Mouse (Mus musculus): ENCODE results near the gene Epb41l1. TPM values are rescaled to one million over a fixed set of nuclear protein-coding genes. Genes with fewer than 3 reads are reported as not detected.

Epb41l1 gene
- polyA plus RNA-seq, 1 experiment from 2014 or later, result 1.0 TPM

GRCm38 (mm10) chr2:156467538-156467937 is 46.8 kb downstream of the Epb41l1 start:
- 75% methylated on average over 11 of the region's 11 CpGs for WGBS (ENCODE audit: insufficient replicate concordance)
- Histone ChIP-seq H3K4me1 (no peaks in the 10 kb centered on the region), H3K36me3 (no peaks in the 10 kb centered on the region), H3K27ac (no peak overlapping the region), H3K9ac (no peak overlapping the region), H3K9me3 (replicated peaks) (no peaks in the 10 kb centered on the region), H3K4me2 (no peak overlapping the region), H3K27me3 (replicated peaks) (peaks cover 18% of the 10 kb centered on the region), H3K4me3 (no peak overlapping the region)
- ATAC-seq, result no peak

- no peak for ATAC-seq
- WGBS (ENCODE audit: insufficient replicate concordance), result 77% methylated on average over 5 of the region's 5 CpGs
- Histone ChIP-seq H3K9me3 (replicated peaks) (no peaks in the 10 kb centered on the region), H3K4me1 (peaks cover 13% of the 10 kb centered on the region), H3K36me3 (no peaks in the 10 kb centered on the region), H3K27ac (no peak overlapping the region), H3K4me2 (no peak overlapping the region), H3K4me3 (no peak overlapping the region), H3K9ac (no peak overlapping the region), H3K27me3 (replicated peaks) (peaks cover 17% of the 10 kb centered on the region)
These were observed 48.2 kb downstream of the Epb41l1 start for GRCm38 (mm10) chr2:156468890-156469289.

- no peaks in the 10 kb centered on the region for H3K36me3 ChIP-seq
- H3K9me3 ChIP-seq (replicated peaks), result no peaks in the 10 kb centered on the region
- peaks cover 18% of the 10 kb centered on the region for H3K4me1 ChIP-seq
- no peak overlapping the region for H3K4me2 ChIP-seq
- H3K27ac ChIP-seq, result no peak overlapping the region
- WGBS (ENCODE audit: insufficient replicate concordance), result 66% methylated on average over 8 of the region's 8 CpGs
- no peak overlapping the region for H3K9ac ChIP-seq
- no peak for ATAC-seq
- H3K4me3 ChIP-seq, result no peak overlapping the region
- peaks cover 18% of the 10 kb centered on the region for H3K27me3 ChIP-seq (replicated peaks)
These were observed 48.8 kb downstream of the Epb41l1 start for GRCm38 (mm10) chr2:156469508-156469907.

GRCm38 (mm10) chr2:156470938-156471337 is 50.2 kb downstream of the Epb41l1 start:
- Histone ChIP-seq H3K9ac (no peak overlapping the region), H3K4me2 (no peak overlapping the region), H3K4me1 (peaks cover 30% of the 10 kb centered on the region), H3K4me3 (no peak overlapping the region), H3K36me3 (no peaks in the 10 kb centered on the region), H3K27ac (no peak overlapping the region), H3K27me3 (replicated peaks) (peaks cover 29% of the 10 kb centered on the region), H3K9me3 (replicated peaks) (no peaks in the 10 kb centered on the region)
- no peak for ATAC-seq
- 79% methylated on average over 7 of the region's 7 CpGs for WGBS (ENCODE audit: insufficient replicate concordance)

DNA sequence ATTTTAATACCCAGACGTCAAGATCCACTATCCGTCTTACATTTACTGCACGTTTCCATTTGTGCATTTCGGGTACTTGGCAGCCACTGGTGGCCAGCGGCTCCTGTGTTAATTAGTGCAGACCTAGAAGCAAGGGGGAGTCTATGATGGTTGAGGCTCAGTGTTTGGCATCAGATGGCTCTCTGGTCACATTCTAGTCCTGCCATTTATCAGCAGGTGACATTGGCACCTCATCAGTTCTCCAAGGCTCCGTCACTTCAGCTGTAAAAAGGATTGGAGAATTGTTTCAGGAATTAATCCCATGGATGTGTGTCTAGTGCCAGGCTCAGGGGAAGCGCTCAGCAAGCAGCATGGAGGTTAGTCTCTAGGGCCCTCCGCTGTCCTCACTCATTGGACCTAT is 51.6 kb downstream of the Epb41l1 start:
- Histone ChIP-seq H3K4me1 (peaks cover 37% of the 10 kb centered on the region), H3K4me3 (no peak overlapping the region), H3K9me3 (replicated peaks) (no peaks in the 10 kb centered on the region), H3K4me2 (no peak overlapping the region), H3K27ac (no peak overlapping the region), H3K27me3 (replicated peaks) (peaks cover 39% of the 10 kb centered on the region), H3K9ac (no peak overlapping the region), H3K36me3 (no peaks in the 10 kb centered on the region)
- ATAC-seq, result no peak
- 66% methylated on average over 8 of the region's 8 CpGs for WGBS (ENCODE audit: insufficient replicate concordance)

GRCm38 (mm10) chr2:156473696-156474095 is 53.0 kb downstream of the Epb41l1 start:
- H3K4me2 ChIP-seq, result no peak overlapping the region
- peaks cover 53% of the 10 kb centered on the region for H3K27me3 ChIP-seq (replicated peaks)
- H3K4me1 ChIP-seq, result peaks cover 49% of the 10 kb centered on the region
- no peak overlapping the region for H3K9ac ChIP-seq
- no peak overlapping the region for H3K4me3 ChIP-seq
- 64% methylated on average over 8 of the region's 8 CpGs for WGBS (ENCODE audit: insufficient replicate concordance)
- no peaks in the 10 kb centered on the region for H3K36me3 ChIP-seq
- ATAC-seq, result no peak
- no peak overlapping the region for H3K27ac ChIP-seq
- H3K9me3 ChIP-seq (replicated peaks), result no peaks in the 10 kb centered on the region

DNA sequence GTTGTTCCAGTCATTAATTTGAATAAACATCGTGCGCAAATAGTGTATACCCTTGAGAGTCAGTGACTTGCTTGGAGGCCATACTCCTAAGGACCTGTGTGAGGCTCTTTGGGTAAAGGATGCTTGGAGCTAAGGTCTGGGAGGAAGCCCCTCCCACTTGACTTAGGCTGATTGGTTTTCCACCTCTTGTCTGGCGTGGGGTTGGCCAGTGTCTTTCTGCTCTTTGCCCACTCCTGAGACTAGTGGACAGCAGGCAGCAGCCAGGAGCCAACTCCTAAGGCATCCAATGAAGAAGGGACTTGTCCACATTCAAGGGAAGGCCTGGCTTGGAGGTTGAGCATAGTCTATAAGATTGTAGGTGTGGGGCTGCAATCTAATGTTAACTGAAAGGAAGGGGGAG is 53.4 kb downstream of the Epb41l1 start:
- peaks cover 57% of the 10 kb centered on the region for H3K27me3 ChIP-seq (replicated peaks)
- H3K36me3 ChIP-seq, result no peaks in the 10 kb centered on the region
- WGBS (ENCODE audit: insufficient replicate concordance), result 58% methylated on average over 3 of the region's 3 CpGs
- H3K27ac ChIP-seq, result no peak overlapping the region
- H3K9me3 ChIP-seq (replicated peaks), result no peaks in the 10 kb centered on the region
- no peak overlapping the region for H3K4me3 ChIP-seq
- H3K9ac ChIP-seq, result no peak overlapping the region
- ATAC-seq, result no peak
- H3K4me2 ChIP-seq, result no peak overlapping the region
- peaks cover 49% of the 10 kb centered on the region for H3K4me1 ChIP-seq

DNA sequence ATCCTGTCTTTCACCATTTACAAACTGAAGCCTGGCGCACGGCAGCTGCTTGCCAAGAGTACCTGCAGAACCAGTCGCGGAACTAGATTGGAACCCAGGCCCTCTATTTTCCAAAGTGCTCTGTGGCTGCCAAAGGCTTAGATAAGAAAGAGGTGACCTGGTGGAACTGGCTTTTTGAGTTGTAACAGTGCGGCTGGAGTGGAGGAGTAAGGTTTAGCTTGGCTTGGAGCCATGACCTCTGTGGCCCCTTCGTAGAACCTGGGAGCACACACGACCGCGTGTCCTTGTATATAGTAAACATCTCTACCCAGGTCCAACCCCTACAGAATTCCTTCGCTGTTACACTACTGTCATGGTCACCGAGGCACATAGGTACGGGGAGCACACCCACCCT is 54.2 kb downstream of the Epb41l1 start:
- peak; percentile 27 for ATAC-seq
- peak overlapping the region; percentile 55 for H3K27ac ChIP-seq
- 33% methylated on average over 12 of the region's 12 CpGs for WGBS (ENCODE audit: insufficient replicate concordance)
- peaks cover 65% of the 10 kb centered on the region for H3K27me3 ChIP-seq (replicated peaks)
- peaks cover 49% of the 10 kb centered on the region for H3K4me1 ChIP-seq
- no peaks in the 10 kb centered on the region for H3K9me3 ChIP-seq (replicated peaks)
- peak overlapping the region; percentile 82 for H3K4me2 ChIP-seq
- no peaks in the 10 kb centered on the region for H3K36me3 ChIP-seq
- peak overlapping the region; percentile 61 for H3K4me3 ChIP-seq
- H3K9ac ChIP-seq, result peak overlapping the region; percentile 69

DNA sequence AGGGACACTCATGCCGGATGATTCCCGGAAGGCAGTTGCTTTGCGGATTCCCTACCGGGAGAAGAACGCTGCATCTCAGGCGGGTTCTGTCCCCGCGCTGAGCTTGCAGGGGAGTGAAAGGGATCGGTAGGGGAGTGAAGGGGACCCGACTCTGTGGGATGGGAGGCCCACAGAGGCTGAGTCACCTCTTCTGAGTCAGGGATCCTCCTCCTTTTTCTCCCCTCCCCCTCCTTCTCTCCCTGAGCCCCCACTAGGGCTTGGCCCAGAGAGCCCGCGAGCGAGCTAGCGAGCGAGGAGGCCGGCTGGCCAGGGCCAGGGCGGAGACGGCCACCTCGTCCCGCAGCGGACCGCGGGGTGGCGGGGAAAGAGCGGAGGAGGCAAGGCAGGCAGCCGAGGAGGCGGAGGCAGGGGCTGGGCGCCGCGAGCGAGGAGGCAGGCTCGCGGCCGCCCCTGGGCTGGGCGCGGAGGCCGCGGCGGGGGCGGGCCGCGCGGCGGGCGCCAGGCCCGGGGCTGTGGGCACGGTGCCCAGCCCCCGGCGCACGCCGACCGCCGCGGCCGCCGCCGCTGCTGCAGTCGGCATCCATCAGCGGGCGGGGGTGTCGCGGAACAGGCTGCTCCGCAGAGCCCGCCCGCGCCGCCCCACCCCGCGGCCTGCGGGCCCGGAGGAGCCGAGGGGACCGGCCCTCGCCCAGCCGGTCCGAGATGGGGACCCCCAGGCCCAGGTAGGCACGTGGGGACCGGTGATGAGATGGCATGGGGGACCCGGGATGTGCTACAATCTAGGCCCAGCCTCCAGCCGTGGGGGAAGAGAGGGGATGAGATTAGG is 54.8 kb downstream of the Epb41l1 start:
- Histone ChIP-seq H3K9ac (peak overlapping the region; percentile 69), H3K36me3 (no peaks in the 10 kb centered on the region), H3K27me3 (replicated peaks) (peaks cover 66% of the 10 kb centered on the region), H3K27ac (peak overlapping the region; percentile 55), H3K4me3 (peak overlapping the region; percentile 61), H3K9me3 (replicated peaks) (no peaks in the 10 kb centered on the region), H3K4me2 (peak overlapping the region; percentile 82), H3K4me1 (peaks cover 49% of the 10 kb centered on the region)
- ATAC-seq, result peak; percentile 73
- WGBS (ENCODE audit: insufficient replicate concordance), result 1% methylated on average over 39 of the region's 80 CpGs

DNA sequence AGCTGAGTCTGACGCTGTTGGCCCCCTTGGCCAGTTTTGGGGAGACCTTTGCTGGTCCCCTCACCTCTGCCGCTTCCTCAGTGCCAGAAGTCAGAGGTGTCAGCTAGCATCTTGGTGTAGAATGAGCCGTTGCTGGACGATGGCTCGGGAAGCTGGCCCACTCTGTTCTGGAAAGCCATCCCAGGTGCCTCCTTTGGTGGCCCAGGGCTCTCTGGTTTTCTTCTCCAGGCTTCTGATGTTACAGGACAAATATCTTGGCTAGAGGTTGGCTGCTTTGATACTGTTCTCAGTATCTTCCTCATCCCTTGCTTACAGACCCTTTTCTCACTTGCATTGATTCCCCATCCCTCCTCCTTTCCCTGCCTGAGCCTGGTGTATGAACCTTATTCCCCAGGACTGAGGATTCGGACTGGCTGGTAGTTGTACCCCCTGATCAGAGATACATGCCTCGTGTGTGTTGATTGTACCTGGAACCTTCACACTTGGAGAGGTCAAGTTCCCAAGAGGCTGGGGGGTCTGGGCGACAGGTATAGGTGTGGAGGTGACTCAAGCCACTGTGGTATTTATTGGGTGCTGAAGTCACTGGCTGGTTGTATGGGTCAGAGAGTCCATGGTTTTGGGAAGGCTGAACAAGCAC is 55.5 kb downstream of the Epb41l1 start:
- H3K27me3 ChIP-seq (replicated peaks), result peaks cover 66% of the 10 kb centered on the region
- WGBS (ENCODE audit: insufficient replicate concordance), result 35% methylated on average over 8 of the region's 8 CpGs
- H3K9ac ChIP-seq, result peak overlapping the region; percentile 69
- 0 out of 2 replicates have a peak overlapping the region, but pooled peaks have one; percentile 55 for H3K27ac ChIP-seq
- H3K4me3 ChIP-seq, result peak overlapping the region; percentile 61
- H3K36me3 ChIP-seq, result no peaks in the 10 kb centered on the region
- no peaks in the 10 kb centered on the region for H3K9me3 ChIP-seq (replicated peaks)
- no peak for ATAC-seq
- peak overlapping the region; percentile 82 for H3K4me2 ChIP-seq
- peaks cover 49% of the 10 kb centered on the region for H3K4me1 ChIP-seq

DNA sequence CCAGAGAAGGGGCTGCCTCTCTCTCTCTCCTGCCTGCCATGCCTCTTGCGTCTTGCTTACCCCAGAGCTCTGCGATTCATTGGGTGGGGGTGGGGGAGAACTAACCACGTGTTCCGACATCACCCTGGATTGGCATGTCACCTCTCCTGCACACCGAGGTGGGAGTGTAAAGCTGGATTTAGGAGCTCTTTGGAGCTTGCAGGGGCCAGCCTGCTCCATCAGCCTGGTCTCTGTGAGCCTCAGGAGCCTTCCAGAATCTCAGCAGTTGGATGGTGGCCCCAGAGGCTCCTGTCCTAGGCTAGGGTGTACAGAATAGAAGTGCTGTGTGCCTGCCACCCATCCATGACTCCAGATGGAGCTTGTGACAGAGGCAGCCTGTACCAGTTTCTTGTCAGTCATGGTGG is 56.0 kb downstream of the Epb41l1 start:
- H3K27me3 ChIP-seq (replicated peaks), result peaks cover 68% of the 10 kb centered on the region

DNA sequence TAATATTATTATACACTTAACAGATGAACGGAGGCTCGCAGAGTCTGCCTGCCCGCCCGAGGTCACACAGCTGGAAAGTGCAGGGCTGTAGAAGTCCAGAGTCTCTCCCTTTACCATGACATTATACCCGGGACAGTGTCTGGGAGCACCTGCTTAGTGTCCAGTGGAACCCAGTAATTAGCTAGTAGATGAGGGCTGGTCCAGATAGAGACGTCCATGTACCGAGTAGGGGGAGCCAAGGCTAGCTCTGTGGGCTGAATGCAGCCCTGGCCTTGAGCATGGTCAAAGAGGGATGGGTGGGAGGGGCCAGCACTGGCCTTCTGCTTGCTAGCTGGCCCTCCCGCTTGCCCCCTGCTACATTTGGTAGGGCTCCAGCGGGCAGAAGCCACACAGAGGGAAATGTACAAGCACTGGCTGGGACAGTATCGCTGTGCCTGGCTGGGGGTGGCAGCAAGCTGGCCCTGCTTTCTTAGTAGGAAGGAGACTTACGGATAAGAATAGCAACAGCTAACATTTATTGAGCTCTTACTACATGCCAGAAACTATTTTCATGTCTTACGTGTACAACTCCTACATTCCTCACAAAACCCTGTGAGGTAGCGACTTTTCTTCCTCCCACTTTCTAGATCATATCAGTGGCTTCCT is 57.5 kb downstream of the Epb41l1 start:
- Histone ChIP-seq H3K27ac (no peak overlapping the region), H3K4me2 (no peak overlapping the region), H3K27me3 (replicated peaks) (peaks cover 78% of the 10 kb centered on the region), H3K9ac (no peak overlapping the region), H3K4me1 (peaks cover 45% of the 10 kb centered on the region), H3K9me3 (replicated peaks) (no peaks in the 10 kb centered on the region), H3K36me3 (no peaks in the 10 kb centered on the region), H3K4me3 (no peak overlapping the region)
- 46% methylated on average over 13 of the region's 13 CpGs for WGBS (ENCODE audit: insufficient replicate concordance)
- ATAC-seq, result no peak

More for the DNA sequence above, 56.0 kb downstream of the Epb41l1 start:
- H3K27ac ChIP-seq, result no peak overlapping the region
- H3K4me1 ChIP-seq, result peaks cover 49% of the 10 kb centered on the region
- no peak overlapping the region for H3K4me3 ChIP-seq
- no peaks in the 10 kb centered on the region for H3K36me3 ChIP-seq
- WGBS (ENCODE audit: insufficient replicate concordance), result 40% methylated on average over 5 of the region's 5 CpGs
- ATAC-seq, result no peak
- no peak overlapping the region for H3K9ac ChIP-seq
- peak overlapping the region; percentile 82; the same call in 1 of the 2 replicates for H3K4me2 ChIP-seq
- H3K9me3 ChIP-seq (replicated peaks), result no peaks in the 10 kb centered on the region
